Mouse (Mus musculus) kidney, postnatal 0 days (tissue): ENCODE results near the gene Tyk2. TPM values are rescaled to one million over a fixed set of nuclear protein-coding genes. Genes with fewer than 3 reads are reported as not detected.
A peak's percentile ranks its signal among the peaks of the same experiment; 100 is the strongest.

Source experiments
- ATAC-seq: fragments of 200-750 bp; cut with Nextera tagmentation; replicated peaks from 2 replicates; pipeline ENCODE4 v1.8.0; 2017; ENCODE audit warnings: low read depth, moderate number of reproducible peaks, moderate TSS enrichment, moderate library complexity; ENCODE audit not compliant: low FRiP score
- DNase-seq: peaks from one replicate; pipeline ENCODE4 v3.0.0-alpha.2; 2016; ENCODE audit warnings: low spot score
- H3K27ac ChIP-seq: fragments of 300-500 bp; sonication (generic); 2 replicates; pipeline ENCODE4 v1.5.1; 2014; ENCODE audit warnings: mild to moderate bottlenecking
- H3K27me3 ChIP-seq: fragments of 300-500 bp; sonication (generic); 2 replicates; pipeline ENCODE4 v1.6.1; 2014; ENCODE audit warnings: low read length, mixed read lengths; ENCODE audit not compliant: insufficient read depth
- H3K36me3 ChIP-seq: fragments of 300-500 bp; sonication (generic); 2 replicates; pipeline ENCODE4 v1.6.1; 2014; ENCODE audit warnings: low read length, mixed read lengths; ENCODE audit not compliant: insufficient read depth
- H3K4me1 ChIP-seq: fragments of 300-500 bp; sonication (generic); replicated peaks from 2 replicates; pipeline ENCODE4 v1.6.1; 2014; ENCODE audit warnings: antibody characterized with exemption, low read length, mixed read lengths; ENCODE audit not compliant: insufficient read depth
- H3K4me2 ChIP-seq: fragments of 300-500 bp; sonication (generic); 2 replicates; pipeline ENCODE4 v1.6.1; 2014; ENCODE audit warnings: mild to moderate bottlenecking, low read length, moderate library complexity, mixed read lengths
- H3K4me3 ChIP-seq: fragments of 300-500 bp; sonication (generic); replicated peaks from 2 replicates; pipeline ENCODE4 v1.5.1; 2014; ENCODE audit warnings: low read depth, low read length
- H3K9ac ChIP-seq: fragments of 300-500 bp; sonication (generic); 2 replicates; pipeline ENCODE4 v1.6.1; 2014; ENCODE audit warnings: low read depth, low read length
- H3K9me3 ChIP-seq: fragments of 300-500 bp; sonication (generic); replicated peaks from 2 replicates; pipeline ENCODE4 v1.6.1; 2016; ENCODE audit warnings: low read length, inconsistent platforms, mixed read lengths
- CTCF ChIP-seq: IDR thresholded peaks from 2 replicates; pipeline ENCODE4 v1.5.1; 2016; ENCODE audit warnings: antibody characterized with exemption, low read depth, mild to moderate bottlenecking, moderate library complexity
- WGBS: fragments of 180-500 bp; shearing (Covaris S2); extraction: QIAGEN DNeasy Blood & Tissue Kit; methylation state at CpG from one replicate; pipeline ENCODE4 v1.1.7; 2014; 5-methylcytosine and 5-hydroxymethylcytosine counted together
- microRNA-seq: library from miRNA; unstranded; fragments of <30 nt; microRNA quantifications from one replicate; pipeline ENCODE4, GENCODE M21; 2016
- polyA plus RNA-seq: library from polyadenylated mRNA; unstranded; fragments of >200 nt; fragmentation: Nextera tagmentation; extraction: Ambion mirVana; gene quantifications from 2 replicates; pipeline ENCODE4 v1.2.1, GENCODE M21; 2015

Tyk2 gene
- polyA plus RNA-seq, 1 experiment from 2014 or later, result 8.6 TPM

GRCm38 (mm10) chr9:21075625-21076024 lies 55.4 kb downstream of the Tyk2 start:
- no peak for ATAC-seq

GRCm38 (mm10) chr9:21074173-21074572 lies 56.9 kb downstream of the Tyk2 start:
- Histone ChIP-seq H3K4me2 (no peak overlapping the region), H3K9me3 (no peaks in the 10 kb centered on the region), H3K36me3 (peaks cover 39% of the 10 kb centered on the region), H3K27me3 (no peaks in the 10 kb centered on the region), H3K27ac (peak overlapping the region; percentile 75), H3K4me1 (0 out of 2 replicates have a peak, but pooled peaks cover 9% of the 10 kb centered on the region), H3K9ac (0 out of 2 replicates have a peak overlapping the region, but pooled peaks have one; percentile 8), H3K4me3 (no peak overlapping the region)
- DNase-seq (no peak), ATAC-seq (no peak)
- WGBS, result 75% methylated on average over 1 of the region's 1 CpGs
- TF ChIP-seq CTCF, result no peak

More at GRCm38 (mm10) chr9:21075625-21076024, 55.4 kb downstream of the Tyk2 start:
- Histone ChIP-seq H3K4me2 (no peak overlapping the region), H3K4me3 (no peak overlapping the region), H3K27ac (no peak overlapping the region), H3K36me3 (peaks cover 46% of the 10 kb centered on the region), H3K4me1 (0 out of 2 replicates have a peak, but pooled peaks cover 9% of the 10 kb centered on the region), H3K9ac (no peak overlapping the region), H3K27me3 (no peaks in the 10 kb centered on the region), H3K9me3 (no peaks in the 10 kb centered on the region)
- TF ChIP-seq CTCF, result no peak
- DNase-seq, result no peak
- WGBS, result 100% methylated on average over 3 of the region's 3 CpGs

GRCm38 (mm10) chr9:21073044-21073840 lies 57.8 kb downstream of the Tyk2 start, which contains the start of the genes Gm49373 and Fdx1l:
Gene Gm49373 (minus strand): TSS chr9:21073096.
Gene Fdx1l (minus strand): TSS chr9:21073614.
- peak within 1 kb of the TSS; percentile 95 for H3K4me2 ChIP-seq
- 0 out of 2 replicates have a peak, but pooled peaks have one; percentile 1 for TF ChIP-seq CTCF
- H3K9ac ChIP-seq, result peak within 1 kb of the TSS; percentile 88
- peak; percentile 92 for ATAC-seq
- 0 out of 2 replicates have a peak, but pooled peaks cover 9% of the 10 kb centered on the region for H3K4me1 ChIP-seq
- peak within 1 kb of the TSS; percentile 83 for H3K4me3 ChIP-seq
- peaks cover 30% of the 10 kb centered on the region for H3K36me3 ChIP-seq
- peak; percentile 96 for DNase-seq
- no peaks in the 10 kb centered on the region for H3K9me3 ChIP-seq
- H3K27ac ChIP-seq, result peak within 1 kb of the TSS; percentile 75
- WGBS, result 2% methylated on average over 57 of the region's 58 CpGs
- H3K27me3 ChIP-seq, result no peaks in the 10 kb centered on the region

- no peak for DNase-seq
- 8% methylated on average over 4 of the region's 4 CpGs for WGBS
- peaks cover 31% of the 10 kb centered on the region for H3K36me3 ChIP-seq
- H3K4me2 ChIP-seq, result peak overlapping the region; percentile 95
- ATAC-seq, result no peak; the same call in 1 of the 2 replicates
- H3K27me3 ChIP-seq, result no peaks in the 10 kb centered on the region
- H3K27ac ChIP-seq, result 0 out of 2 replicates have a peak overlapping the region, but pooled peaks have one; percentile 75
- peak overlapping the region; percentile 83 for H3K4me3 ChIP-seq
- no peaks in the 10 kb centered on the region for H3K9me3 ChIP-seq
- peak overlapping the region; percentile 88 for H3K9ac ChIP-seq
- TF ChIP-seq CTCF, result no peak
- H3K4me1 ChIP-seq, result 0 out of 2 replicates have a peak, but pooled peaks cover 9% of the 10 kb centered on the region
These were observed 58.4 kb downstream of the Tyk2 start for GRCm38 (mm10) chr9:21072641-21073040.

GRCm38 (mm10) chr9:21067006-21067684 lies 63.9 kb downstream of the Tyk2 start, which contains the start of gene Zglp1:
Gene Zglp1 (minus strand): TSS chr9:21067093.
- no peak for ATAC-seq
- Histone ChIP-seq H3K4me2 (no peak within 1 kb of the TSS), H3K9ac (no peak within 1 kb of the TSS), H3K9me3 (no peaks in the 10 kb centered on the region), H3K4me3 (no peak within 1 kb of the TSS), H3K27ac (no peak within 1 kb of the TSS), H3K27me3 (no peaks in the 10 kb centered on the region), H3K4me1 (0 out of 2 replicates have a peak, but pooled peaks cover 1% of the 10 kb centered on the region), H3K36me3 (peaks cover 18% of the 10 kb centered on the region; the same call in 1 of the 2 replicates)
- WGBS, result 87% methylated on average over 27 of the region's 27 CpGs
- no peak for DNase-seq
- TF ChIP-seq CTCF, result no peak

GRCm38 (mm10) chr9:21062928-21063327 lies 68.1 kb downstream of the Tyk2 start:
- H3K9me3 ChIP-seq, result no peaks in the 10 kb centered on the region
- TF ChIP-seq CTCF, result no peak
- H3K36me3 ChIP-seq, result 0 out of 2 replicates have a peak, but pooled peaks cover 10% of the 10 kb centered on the region
- 92% methylated on average over 2 of the region's 2 CpGs for WGBS
- no peak overlapping the region for H3K9ac ChIP-seq
- no peaks in the 10 kb centered on the region for H3K27me3 ChIP-seq
- DNase-seq, result no peak
- H3K4me3 ChIP-seq, result no peak overlapping the region
- ATAC-seq, result no peak
- H3K27ac ChIP-seq, result no peak overlapping the region
- H3K4me1 ChIP-seq, result no peaks in the 10 kb centered on the region
- H3K4me2 ChIP-seq, result no peak overlapping the region

Small RNA genes lying within 50 kb of the gene (microRNA-seq; reads per million reads assigned to microRNA genes)
- gene Mir7082, result not detected

Other genes with a start within 250 kb of the Tyk2 start
- gene Ppan, start 243.1 kb downstream of the Tyk2 start, polyA plus RNA-seq, result 56.3 and 57.9 TPM in 2 replicates
- 234 and 243 TPM in 2 replicates for gene Eif3g, start 232.6 kb downstream of the Tyk2 start, polyA plus RNA-seq
- gene Dnmt1, start 171.4 kb downstream of the Tyk2 start, polyA plus RNA-seq, result 34.1 and 43.1 TPM in 2 replicates
- 21.3 and 23.3 TPM in 2 replicates for gene S1pr2, start 154.5 kb downstream of the Tyk2 start, polyA plus RNA-seq
- gene Mrpl4, start 128.5 kb downstream of the Tyk2 start, polyA plus RNA-seq, result 155 and 158 TPM in 2 replicates
- gene Icam1, start 115.3 kb downstream of the Tyk2 start, polyA plus RNA-seq, result 12.3 and 13.4 TPM in 2 replicates
- gene Icam4, start 101.9 kb downstream of the Tyk2 start, polyA plus RNA-seq, result 0.26 and 0.50 TPM in 2 replicates
- 0.21 and 0.27 TPM in 2 replicates for gene Icam5, start 99.2 kb downstream of the Tyk2 start, polyA plus RNA-seq
- 0.29 TPM in 1 of 2 replicates, not detected in the other for gene Zglp1, start 64.2 kb downstream of the Tyk2 start, polyA plus RNA-seq
- gene Gm49373, start 58.1 kb downstream of the Tyk2 start, polyA plus RNA-seq, result 0.38 and 0.62 TPM in 2 replicates
- 61.5 and 63.9 TPM in 2 replicates for gene Fdx1l, start 57.6 kb downstream of the Tyk2 start, polyA plus RNA-seq
- gene Gm38431, start 39.2 kb downstream of the Tyk2 start, polyA plus RNA-seq, result 0.80 and 0.91 TPM in 2 replicates
- gene Raver1, start 39.2 kb downstream of the Tyk2 start, polyA plus RNA-seq, result 40.8 and 41.3 TPM in 2 replicates
- 256 and 271 TPM in 2 replicates for gene Cdc37, start 18.7 kb upstream of the Tyk2 start, polyA plus RNA-seq
- gene Pde4a, start 34.5 kb upstream of the Tyk2 start, polyA plus RNA-seq, result 8.2 and 8.3 TPM in 2 replicates
- gene Keap1, start 108.1 kb upstream of the Tyk2 start, polyA plus RNA-seq, result 49.3 and 50.8 TPM in 2 replicates
- gene S1pr5, start 117.2 kb upstream of the Tyk2 start, polyA plus RNA-seq, result 0.11 TPM in 1 of 2 replicates, not detected in the other
- 51.7 and 52.9 TPM in 2 replicates for gene Atg4d, start 134.1 kb upstream of the Tyk2 start, polyA plus RNA-seq
- 8.7 and 10.6 TPM in 2 replicates for gene Kri1, start 156.7 kb upstream of the Tyk2 start, polyA plus RNA-seq
- 31.4 and 37.8 TPM in 2 replicates for gene Cdkn2d, start 160.2 kb upstream of the Tyk2 start, polyA plus RNA-seq
- 57.3 and 63.0 TPM in 2 replicates for gene Ap1m2, start 181.1 kb upstream of the Tyk2 start, polyA plus RNA-seq
- 76.5 and 80.5 TPM in 2 replicates for gene Slc44a2, start 189.5 kb upstream of the Tyk2 start, polyA plus RNA-seq
- gene Ilf3, start 236.6 kb upstream of the Tyk2 start, polyA plus RNA-seq, result 113 and 125 TPM in 2 replicates